Mouse (Mus musculus) testis, adult 2 months (tissue): Measurements from ENCODE around the gene Cachd1.

Experiments
- CTCF ChIP-seq: fragments of 200-500 bp; IDR thresholded peaks from 2 replicates; pipeline ENCODE4 v1.5.1; 2012; ENCODE audit warnings: low read depth, mild to moderate bottlenecking, inconsistent platforms, low read length, moderate library complexity; ENCODE audit not compliant: control insufficient read depth, insufficient read depth, insufficient replicate concordance
- POLR2A ChIP-seq: fragments of 200-500 bp; IDR thresholded peaks from 2 replicates; pipeline ENCODE4 v1.6.1; 2012; ENCODE audit warnings: low read depth, mild to moderate bottlenecking, inconsistent platforms, low read length, moderate library complexity; ENCODE audit not compliant: control insufficient read depth

GRCm38 (mm10) chr4:100920413-100920812 lies 143.9 kb downstream of the Cachd1 start:
- TF ChIP-seq CTCF: no peak
- TF ChIP-seq POLR2A: no peak
